Mouse (Mus musculus) kidney, postnatal 0 days (tissue): ENCODE results near the gene Gemin2. TPM values are rescaled to one million over a fixed set of nuclear protein-coding genes. Genes with fewer than 3 reads are reported as not detected.

Experiments used
- ATAC-seq: fragments of 200-750 bp; cut with Nextera tagmentation; replicated peaks from 2 replicates; pipeline ENCODE4 v1.8.0; 2017; ENCODE audit warnings: low read depth, moderate number of reproducible peaks, moderate TSS enrichment, moderate library complexity; ENCODE audit not compliant: low FRiP score
- DNase-seq: peaks from one replicate; pipeline ENCODE4 v3.0.0-alpha.2; 2016; ENCODE audit warnings: low spot score
- H3K27ac ChIP-seq: fragments of 300-500 bp; sonication (generic); 2 replicates; pipeline ENCODE4 v1.5.1; 2014; ENCODE audit warnings: mild to moderate bottlenecking
- H3K27me3 ChIP-seq: fragments of 300-500 bp; sonication (generic); 2 replicates; pipeline ENCODE4 v1.6.1; 2014; ENCODE audit warnings: low read length, mixed read lengths; ENCODE audit not compliant: insufficient read depth
- H3K36me3 ChIP-seq: fragments of 300-500 bp; sonication (generic); 2 replicates; pipeline ENCODE4 v1.6.1; 2014; ENCODE audit warnings: low read length, mixed read lengths; ENCODE audit not compliant: insufficient read depth
- H3K4me1 ChIP-seq: fragments of 300-500 bp; sonication (generic); replicated peaks from 2 replicates; pipeline ENCODE4 v1.6.1; 2014; ENCODE audit warnings: antibody characterized with exemption, low read length, mixed read lengths; ENCODE audit not compliant: insufficient read depth
- H3K4me2 ChIP-seq: fragments of 300-500 bp; sonication (generic); 2 replicates; pipeline ENCODE4 v1.6.1; 2014; ENCODE audit warnings: mild to moderate bottlenecking, low read length, moderate library complexity, mixed read lengths
- H3K4me3 ChIP-seq: fragments of 300-500 bp; sonication (generic); replicated peaks from 2 replicates; pipeline ENCODE4 v1.5.1; 2014; ENCODE audit warnings: low read depth, low read length
- H3K9ac ChIP-seq: fragments of 300-500 bp; sonication (generic); 2 replicates; pipeline ENCODE4 v1.6.1; 2014; ENCODE audit warnings: low read depth, low read length
- H3K9me3 ChIP-seq: fragments of 300-500 bp; sonication (generic); replicated peaks from 2 replicates; pipeline ENCODE4 v1.6.1; 2016; ENCODE audit warnings: low read length, inconsistent platforms, mixed read lengths
- CTCF ChIP-seq: IDR thresholded peaks from 2 replicates; pipeline ENCODE4 v1.5.1; 2016; ENCODE audit warnings: antibody characterized with exemption, low read depth, mild to moderate bottlenecking, moderate library complexity
- WGBS: fragments of 180-500 bp; shearing (Covaris S2); extraction: QIAGEN DNeasy Blood & Tissue Kit; methylation state at CpG from one replicate; pipeline ENCODE4 v1.1.7; 2014; 5-methylcytosine and 5-hydroxymethylcytosine counted together
- polyA plus RNA-seq: library from polyadenylated mRNA; unstranded; fragments of >200 nt; fragmentation: Nextera tagmentation; extraction: Ambion mirVana; gene quantifications from 2 replicates; pipeline ENCODE4 v1.2.1, GENCODE M21; 2015

Gemin2 gene
- polyA plus RNA-seq, 1 experiment from 2014 or later, result 20.1 TPM

- Histone ChIP-seq H3K27ac (no peak overlapping the region), H3K4me3 (no peak overlapping the region), H3K36me3 (peaks cover 6% of the 10 kb centered on the region; the same call in 1 of the 2 replicates), H3K9me3 (no peaks in the 10 kb centered on the region), H3K27me3 (no peaks in the 10 kb centered on the region), H3K4me2 (no peak overlapping the region), H3K9ac (no peak overlapping the region), H3K4me1 (no peaks in the 10 kb centered on the region)
- no peak for DNase-seq
- no peak for ATAC-seq
- WGBS, result 73% methylated on average over 5 of the region's 5 CpGs
- peak; percentile 37; the same call in 1 of the 2 replicates for TF ChIP-seq CTCF
Measured at GRCm38 (mm10) chr12:59032101-59032500, 18.9 kb downstream of the Gemin2 start.

- Histone ChIP-seq H3K9ac (peak overlapping the region; percentile 54; the same call in 1 of the 2 replicates), H3K4me1 (no peaks in the 10 kb centered on the region), H3K9me3 (no peaks in the 10 kb centered on the region), H3K4me3 (no peak overlapping the region), H3K27me3 (no peaks in the 10 kb centered on the region), H3K27ac (no peak overlapping the region), H3K36me3 (peaks cover 12% of the 10 kb centered on the region; the same call in 1 of the 2 replicates), H3K4me2 (peak overlapping the region; percentile 47; the same call in 1 of the 2 replicates)
- ATAC-seq (peak; percentile 31; the same call in 1 of the 2 replicates), DNase-seq (no peak)
- TF ChIP-seq CTCF, result no peak
- 75% methylated on average over 10 of the region's 10 CpGs for WGBS
Measured at GRCm38 (mm10) chr12:59039162-59039970, 26.2 kb downstream of the Gemin2 start.

DNA sequence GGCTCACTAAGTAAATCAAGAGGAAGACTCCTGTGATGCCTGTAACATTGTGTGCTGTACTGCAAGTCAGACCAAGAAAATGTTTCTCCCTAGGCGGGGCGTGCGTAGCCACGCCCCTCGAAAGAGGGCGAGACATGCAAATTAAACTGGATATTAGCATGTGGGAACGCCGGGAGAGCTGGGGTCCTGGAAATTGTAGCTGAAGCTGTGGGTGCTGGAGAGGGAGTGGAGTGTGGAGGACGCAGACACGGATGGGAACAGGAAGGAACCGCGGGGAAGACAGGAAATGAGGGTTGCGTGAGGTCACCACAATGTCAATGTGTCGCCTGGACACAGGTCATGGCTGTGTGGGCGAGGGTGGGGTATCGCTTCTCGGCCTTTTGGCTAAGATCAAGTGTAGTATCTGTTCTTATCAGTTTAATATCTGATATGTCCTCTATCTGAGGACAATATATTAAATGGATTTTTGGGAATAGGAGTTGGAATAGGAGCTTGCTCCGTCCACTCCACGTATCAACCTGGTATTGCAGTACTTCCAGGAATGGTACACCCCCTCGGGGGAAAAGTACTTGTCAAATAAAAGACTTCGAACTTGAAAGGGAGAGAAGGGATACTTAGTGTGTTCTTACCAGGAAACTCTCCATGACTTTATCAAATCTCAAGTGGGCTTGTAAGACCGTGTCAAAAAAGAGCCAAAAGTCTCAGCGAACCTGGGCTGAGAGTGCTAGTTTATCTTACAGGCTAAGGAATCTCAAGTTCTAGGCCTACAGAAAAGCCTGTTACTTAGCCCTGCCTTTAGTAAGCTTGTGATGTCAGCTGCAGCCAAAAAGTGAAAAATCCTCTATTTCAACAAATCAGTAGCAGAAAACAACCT lies 27.0 kb downstream of the Gemin2 start:
- peak; percentile 81 for DNase-seq
- no peak for TF ChIP-seq CTCF
- Histone ChIP-seq H3K4me3 (no peak overlapping the region), H3K4me1 (no peaks in the 10 kb centered on the region), H3K9ac (peak overlapping the region; percentile 54; the same call in 1 of the 2 replicates), H3K27me3 (no peaks in the 10 kb centered on the region), H3K9me3 (no peaks in the 10 kb centered on the region), H3K4me2 (peak overlapping the region; percentile 47), H3K36me3 (peaks cover 20% of the 10 kb centered on the region; the same call in 1 of the 2 replicates), H3K27ac (peak overlapping the region; percentile 87)
- WGBS, result 5% methylated on average over 23 of the region's 23 CpGs
- ATAC-seq, result peak; percentile 90

DNA sequence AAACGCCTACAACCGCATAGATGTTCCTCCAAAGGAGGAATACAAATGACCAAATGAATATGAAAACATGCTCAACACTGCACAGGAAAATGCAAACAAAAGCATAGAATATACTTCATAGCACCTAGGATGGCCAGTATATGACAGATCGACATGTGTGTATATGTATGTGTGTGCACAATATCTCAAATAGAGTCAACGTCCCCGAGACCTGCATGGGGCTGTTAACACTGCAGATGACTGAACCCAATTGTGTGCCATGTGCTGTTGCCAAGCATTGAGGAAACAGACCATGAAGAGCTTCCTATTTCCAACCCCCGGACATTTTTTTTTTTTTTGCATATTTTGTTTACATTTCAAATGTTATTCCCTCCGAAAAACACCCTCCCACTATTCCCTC lies 27.7 kb downstream of the Gemin2 start:
- H3K27me3 ChIP-seq, result no peaks in the 10 kb centered on the region
- H3K36me3 ChIP-seq, result peaks cover 25% of the 10 kb centered on the region; the same call in 1 of the 2 replicates
- H3K9me3 ChIP-seq, result no peaks in the 10 kb centered on the region
- no peak for TF ChIP-seq CTCF
- no peaks in the 10 kb centered on the region for H3K4me1 ChIP-seq
- H3K9ac ChIP-seq, result no peak overlapping the region
- 29% methylated on average over 7 of the region's 7 CpGs for WGBS
- H3K4me2 ChIP-seq, result no peak overlapping the region
- ATAC-seq, result peak; percentile 39
- H3K4me3 ChIP-seq, result no peak overlapping the region
- DNase-seq, result peak; percentile 11
- H3K27ac ChIP-seq, result peak overlapping the region; percentile 87; the same call in 1 of the 2 replicates

DNA sequence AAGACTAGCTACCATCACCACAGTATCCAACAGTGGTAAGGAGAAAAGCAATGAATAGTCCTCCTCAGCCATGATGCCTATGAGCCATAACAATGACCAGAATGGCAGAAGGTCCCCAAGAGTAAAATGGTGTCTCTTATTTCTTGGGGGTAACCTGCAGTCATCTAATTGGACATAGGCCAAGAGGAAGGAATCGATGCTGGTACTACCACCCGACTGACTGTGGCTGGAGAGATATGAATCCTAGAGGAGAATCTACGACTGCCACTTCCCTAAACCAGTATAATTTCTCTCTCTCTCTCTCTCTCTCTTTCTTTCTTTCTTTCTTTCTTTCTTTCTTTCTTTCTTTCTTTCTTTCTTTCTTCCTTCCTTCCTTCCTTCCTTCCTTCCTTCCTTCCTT lies 39.3 kb downstream of the Gemin2 start:
- H3K27ac ChIP-seq, result no peak overlapping the region
- H3K4me3 ChIP-seq, result no peak overlapping the region
- H3K4me1 ChIP-seq, result no peaks in the 10 kb centered on the region
- H3K9me3 ChIP-seq, result no peaks in the 10 kb centered on the region
- H3K27me3 ChIP-seq, result no peaks in the 10 kb centered on the region
- peaks cover 14% of the 10 kb centered on the region; the same call in 1 of the 2 replicates for H3K36me3 ChIP-seq
- H3K9ac ChIP-seq, result no peak overlapping the region
- WGBS, result 91% methylated on average over 3 of the region's 3 CpGs
- TF ChIP-seq CTCF, result no peak
- no peak overlapping the region for H3K4me2 ChIP-seq
- DNase-seq (no peak), ATAC-seq (no peak)

DNA sequence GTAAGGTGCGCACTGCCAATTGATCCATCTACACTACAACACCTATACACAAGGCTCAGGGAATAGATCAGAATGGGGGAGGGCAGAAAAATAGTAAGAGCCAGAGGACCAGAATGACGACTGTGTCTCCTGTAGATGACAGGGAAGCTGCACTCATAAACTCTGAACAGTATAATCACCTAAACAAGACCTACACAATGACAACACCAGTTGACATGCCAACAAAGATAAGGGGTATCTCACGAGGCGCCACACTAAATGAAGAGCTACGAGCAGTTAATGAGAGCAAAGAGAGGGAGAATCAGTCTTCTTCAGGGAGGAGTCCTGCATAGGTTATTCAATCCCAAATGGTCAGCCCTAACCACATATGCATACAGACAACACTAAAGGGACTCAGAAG lies 40.0 kb downstream of the Gemin2 start:
- Histone ChIP-seq H3K9ac (no peak overlapping the region), H3K27me3 (no peaks in the 10 kb centered on the region), H3K9me3 (no peaks in the 10 kb centered on the region), H3K27ac (no peak overlapping the region), H3K4me2 (no peak overlapping the region), H3K4me3 (no peak overlapping the region), H3K36me3 (peaks cover 14% of the 10 kb centered on the region; the same call in 1 of the 2 replicates), H3K4me1 (no peaks in the 10 kb centered on the region)
- ATAC-seq (no peak), DNase-seq (no peak)
- TF ChIP-seq CTCF, result no peak
- WGBS, result 91% methylated on average over 5 of the region's 5 CpGs
